Mouse (Mus musculus): Measurements from ENCODE around the gene Car9. TPM values are rescaled to one million over a fixed set of nuclear protein-coding genes. Genes with fewer than 3 reads are reported as not detected.
"Not testable (repeated sequence)": the region's sequence is repeated elsewhere in the genome, so short reads cannot be mapped to it uniquely, and the experiment has no call there.

Car9 gene
- polyA plus RNA-seq, 1 experiment from 2014 or later: 4.5 TPM

DNA sequence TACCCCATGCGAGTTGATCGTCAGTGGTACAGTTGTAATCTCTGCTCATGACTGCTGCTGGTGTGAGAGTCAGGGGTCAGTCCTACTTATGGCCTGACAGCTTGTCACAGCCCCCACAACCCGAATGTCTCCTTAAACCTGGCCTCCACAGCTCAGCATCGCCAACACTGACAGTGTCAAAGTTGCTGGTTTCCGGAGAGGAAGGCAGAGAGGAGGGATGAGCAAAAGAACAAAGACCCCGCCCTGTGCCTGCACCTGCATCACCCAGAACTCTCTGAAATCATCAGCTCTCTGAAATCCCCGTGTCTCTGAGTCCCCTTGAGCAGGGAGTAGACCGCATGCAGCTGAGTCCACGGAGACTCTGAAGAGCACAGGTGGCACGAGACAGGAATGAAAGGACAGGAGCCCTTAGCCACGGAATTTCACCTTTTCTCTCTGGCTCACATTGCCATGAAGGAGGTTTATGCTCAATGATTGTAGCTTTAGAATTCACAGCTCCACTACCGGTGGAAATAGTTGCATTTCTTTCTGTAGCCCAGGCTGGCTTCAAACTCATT is 23.2 kb upstream of the Car9 start, which contains the start of gene Sit1:
Gene Sit1 (minus strand): TSS at position 200 of the 557 bp plus-strand sequence.
- H3K4me3 ChIP-seq (ENCODE audit: low read depth, low read length): no peak within 1 kb of the TSS
- ATAC-seq (ENCODE audit: insufficient read depth) (no peak), DNase-seq (no peak)
- H3K9ac ChIP-seq: no peak within 1 kb of the TSS
- no peaks in the 10 kb centered on the region for H3K36me3 ChIP-seq (ENCODE audit: insufficient read depth)
- 53% methylated on average over 12 of the region's 12 CpGs for WGBS
- no peak within 1 kb of the TSS for H3K27ac ChIP-seq (ENCODE audit: low read depth)
- no peaks in the 10 kb centered on the region for H3K9me3 ChIP-seq (ENCODE audit: low read depth, low read length)
- no peak within 1 kb of the TSS for H3K4me2 ChIP-seq
- no peak for TF ChIP-seq CTCF (IDR thresholded peaks at IDR 0.05; ENCODE audit: low read depth)
- H3K4me1 ChIP-seq (ENCODE audit: insufficient read depth): no peaks in the 10 kb centered on the region
- H3K27me3 ChIP-seq (ENCODE audit: insufficient read depth, low read length): no peaks in the 10 kb centered on the region

DNA sequence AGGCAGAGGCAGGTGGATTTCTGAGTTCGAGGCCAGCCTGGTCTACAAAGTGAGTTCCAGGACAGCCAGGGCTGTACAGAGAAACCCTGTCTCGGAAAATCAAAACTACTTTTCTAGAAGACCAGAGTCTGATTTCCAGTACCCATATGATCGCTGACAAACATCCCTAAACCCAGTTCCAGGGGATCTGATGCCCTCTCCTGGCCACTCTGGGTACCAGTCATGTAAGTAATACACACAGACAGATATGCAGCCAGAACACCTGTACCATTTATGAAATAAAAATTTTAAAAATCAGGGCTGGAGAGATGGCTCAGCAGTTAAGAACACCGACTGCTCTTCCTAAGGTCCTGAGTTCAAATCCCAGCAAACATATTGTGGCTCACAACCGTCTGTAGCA is 21.1 kb upstream of the Car9 start:
- not testable (repeated sequence) for H3K27me3 ChIP-seq (ENCODE audit: insufficient read depth, low read length); H3K9ac ChIP-seq; DNase-seq; H3K27ac ChIP-seq (ENCODE audit: low read depth); H3K4me1 ChIP-seq (ENCODE audit: insufficient read depth); H3K9me3 ChIP-seq (ENCODE audit: low read depth, low read length); ATAC-seq (ENCODE audit: insufficient read depth); H3K4me3 ChIP-seq (ENCODE audit: low read depth, low read length); H3K4me2 ChIP-seq; H3K36me3 ChIP-seq (ENCODE audit: insufficient read depth)
- WGBS: 78% methylated on average over 5 of the region's 5 CpGs

DNA sequence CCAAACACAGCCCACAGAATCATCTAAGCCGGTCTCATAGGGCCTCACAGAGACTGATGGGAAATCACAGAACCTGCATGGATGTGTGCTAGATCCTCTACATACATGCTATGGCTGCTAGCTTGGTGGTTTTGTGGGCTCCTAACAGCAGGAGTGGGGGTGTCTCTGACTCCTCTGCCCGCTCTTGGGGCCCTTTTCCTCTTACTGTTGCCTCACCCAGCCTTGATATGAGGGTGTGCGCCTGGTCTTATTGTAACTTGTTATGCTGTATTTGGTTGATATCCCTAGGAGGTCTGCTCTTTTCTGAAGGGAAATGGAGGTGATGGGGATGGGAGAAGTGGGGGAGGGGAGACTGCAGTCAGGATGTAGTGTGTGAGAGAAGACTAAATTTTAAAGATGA is 17.2 kb upstream of the Car9 start:
- Histone ChIP-seq H3K4me1 (ENCODE audit: insufficient read depth) (no peaks in the 10 kb centered on the region), H3K4me3 (ENCODE audit: low read depth, low read length) (no peak overlapping the region), H3K4me2 (no peak overlapping the region), H3K36me3 (ENCODE audit: insufficient read depth) (no peaks in the 10 kb centered on the region), H3K27me3 (ENCODE audit: insufficient read depth, low read length) (no peaks in the 10 kb centered on the region), H3K9ac (no peak overlapping the region), H3K27ac (ENCODE audit: low read depth) (no peak overlapping the region), H3K9me3 (ENCODE audit: low read depth, low read length) (no peaks in the 10 kb centered on the region)
- TF ChIP-seq CTCF (IDR thresholded peaks at IDR 0.05; ENCODE audit: low read depth): no peak
- DNase-seq (no peak), ATAC-seq (ENCODE audit: insufficient read depth) (no peak)
- 88% methylated on average over 3 of the region's 3 CpGs for WGBS

DNA sequence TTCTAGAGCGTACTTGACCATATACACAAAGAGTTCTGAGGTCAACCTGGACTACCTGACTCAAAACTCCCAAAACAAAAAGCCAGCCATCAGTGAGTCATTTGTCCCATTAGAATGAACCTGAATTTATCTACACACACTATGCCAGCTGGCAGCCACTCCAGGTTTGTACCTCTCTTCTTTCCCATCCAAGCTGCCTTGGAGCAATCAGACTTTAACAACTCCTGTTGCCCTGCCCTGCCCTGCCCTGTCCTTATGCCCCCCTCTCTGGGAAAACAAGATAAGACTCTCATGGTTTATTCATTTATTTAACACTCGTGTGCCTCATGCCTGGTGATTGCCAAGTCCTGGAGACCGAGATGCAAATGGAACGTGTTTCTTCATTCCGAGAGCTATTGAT is 16.0 kb upstream of the Car9 start:
- no peak for ATAC-seq (ENCODE audit: insufficient read depth)
- Histone ChIP-seq H3K4me2 (no peak overlapping the region), H3K27me3 (ENCODE audit: insufficient read depth, low read length) (no peaks in the 10 kb centered on the region), H3K9ac (no peak overlapping the region), H3K9me3 (ENCODE audit: low read depth, low read length) (no peaks in the 10 kb centered on the region), H3K4me1 (ENCODE audit: insufficient read depth) (no peaks in the 10 kb centered on the region), H3K4me3 (ENCODE audit: low read depth, low read length) (no peak overlapping the region), H3K36me3 (ENCODE audit: insufficient read depth) (peaks cover 3% of the 10 kb centered on the region), H3K27ac (ENCODE audit: low read depth) (no peak overlapping the region)
- DNase-seq: no peak
- WGBS: 69% methylated on average over 5 of the region's 5 CpGs
- TF ChIP-seq CTCF (IDR thresholded peaks at IDR 0.05; ENCODE audit: low read depth): no peak

DNA sequence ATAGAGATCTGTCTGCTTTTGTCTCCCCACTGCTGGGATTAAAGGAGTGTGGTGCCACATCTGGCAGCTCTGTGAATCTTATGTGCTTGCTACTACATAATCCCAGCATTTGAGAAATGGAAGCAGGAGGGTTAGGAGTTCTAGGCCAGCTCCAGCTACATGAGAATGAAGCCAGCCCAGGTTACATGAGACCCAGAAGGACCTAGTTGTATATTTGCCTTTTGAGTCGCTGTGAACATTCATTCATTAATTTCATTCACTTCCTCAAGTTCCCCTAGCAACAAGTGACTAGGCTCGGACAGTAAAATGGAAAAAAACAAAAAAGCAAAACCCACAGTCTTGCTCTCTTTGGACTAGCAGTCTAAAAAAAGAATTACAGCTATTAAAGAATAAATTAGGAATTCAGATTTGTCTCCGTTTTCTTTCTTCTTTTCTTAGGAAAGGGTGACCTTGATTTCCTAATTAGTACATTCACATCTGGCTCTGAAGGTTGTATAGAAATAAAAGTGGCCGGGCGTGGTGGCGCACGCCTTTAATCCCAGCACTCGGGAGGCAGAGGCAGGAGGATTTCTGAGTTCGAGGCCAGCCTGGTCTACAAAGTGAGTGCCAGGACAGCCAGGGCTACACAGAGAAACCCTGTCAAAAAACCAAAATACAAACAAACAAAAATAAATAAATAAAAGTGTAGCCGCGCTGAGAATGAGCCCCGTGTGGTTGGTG is 14.5 kb upstream of the Car9 start:
- H3K9ac ChIP-seq: no peak overlapping the region
- 43% methylated on average over 12 of the region's 12 CpGs for WGBS
- no peaks in the 10 kb centered on the region for H3K27me3 ChIP-seq (ENCODE audit: insufficient read depth, low read length)
- ATAC-seq (ENCODE audit: insufficient read depth) (no peak), DNase-seq (peak; percentile 26)
- H3K4me2 ChIP-seq: peak overlapping the region; percentile 69
- H3K4me3 ChIP-seq (ENCODE audit: low read depth, low read length): peak overlapping the region; percentile 75
- H3K9me3 ChIP-seq (ENCODE audit: low read depth, low read length): no peaks in the 10 kb centered on the region
- no peaks in the 10 kb centered on the region for H3K4me1 ChIP-seq (ENCODE audit: insufficient read depth)
- H3K27ac ChIP-seq (ENCODE audit: low read depth): peak overlapping the region; percentile 90; the same call in 1 of the 2 replicates
- no peak for TF ChIP-seq CTCF (IDR thresholded peaks at IDR 0.05; ENCODE audit: low read depth)
- H3K36me3 ChIP-seq (ENCODE audit: insufficient read depth): peaks cover 15% of the 10 kb centered on the region

DNA sequence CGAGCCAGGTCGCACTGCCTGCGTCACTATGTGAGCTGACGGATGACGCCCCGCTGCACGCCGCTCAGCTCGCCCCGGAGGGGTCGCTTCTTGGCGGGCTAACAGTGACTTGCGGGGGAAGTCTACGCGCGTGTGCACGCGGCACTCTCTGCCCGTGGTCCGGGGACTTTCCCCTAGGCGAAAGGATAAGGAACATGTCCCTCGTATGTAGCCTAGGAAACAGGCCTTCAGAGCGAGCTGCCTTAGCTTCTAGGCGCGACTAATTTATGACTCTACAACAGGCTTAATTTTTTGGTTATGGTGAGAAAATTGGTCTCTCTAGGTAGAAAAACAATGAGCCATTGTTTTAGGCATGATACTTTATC is 14.0 kb upstream of the Car9 start, which contains the start of gene Ccdc107:
Gene Ccdc107 (plus strand): TSS at position 80 of the 365 bp plus-strand sequence.
- DNase-seq: peak; percentile 97
- ATAC-seq (ENCODE audit: insufficient read depth): peak; percentile 98
- no peaks in the 10 kb centered on the region for H3K27me3 ChIP-seq (ENCODE audit: insufficient read depth, low read length)
- H3K4me1 ChIP-seq (ENCODE audit: insufficient read depth): no peaks in the 10 kb centered on the region
- H3K9me3 ChIP-seq (ENCODE audit: low read depth, low read length): no peaks in the 10 kb centered on the region
- H3K36me3 ChIP-seq (ENCODE audit: insufficient read depth): peaks cover 18% of the 10 kb centered on the region
- TF ChIP-seq CTCF (IDR thresholded peaks at IDR 0.05; ENCODE audit: low read depth): no peak; the same call in 1 of the 2 replicates
- peak within 1 kb of the TSS; percentile 69 for H3K4me2 ChIP-seq
- H3K4me3 ChIP-seq (ENCODE audit: low read depth, low read length): peak within 1 kb of the TSS; percentile 75
- under 1% methylated on average over 25 of the region's 25 CpGs for WGBS
- peak within 1 kb of the TSS; percentile 77 for H3K9ac ChIP-seq
- peak within 1 kb of the TSS; percentile 90 for H3K27ac ChIP-seq (ENCODE audit: low read depth)

DNA sequence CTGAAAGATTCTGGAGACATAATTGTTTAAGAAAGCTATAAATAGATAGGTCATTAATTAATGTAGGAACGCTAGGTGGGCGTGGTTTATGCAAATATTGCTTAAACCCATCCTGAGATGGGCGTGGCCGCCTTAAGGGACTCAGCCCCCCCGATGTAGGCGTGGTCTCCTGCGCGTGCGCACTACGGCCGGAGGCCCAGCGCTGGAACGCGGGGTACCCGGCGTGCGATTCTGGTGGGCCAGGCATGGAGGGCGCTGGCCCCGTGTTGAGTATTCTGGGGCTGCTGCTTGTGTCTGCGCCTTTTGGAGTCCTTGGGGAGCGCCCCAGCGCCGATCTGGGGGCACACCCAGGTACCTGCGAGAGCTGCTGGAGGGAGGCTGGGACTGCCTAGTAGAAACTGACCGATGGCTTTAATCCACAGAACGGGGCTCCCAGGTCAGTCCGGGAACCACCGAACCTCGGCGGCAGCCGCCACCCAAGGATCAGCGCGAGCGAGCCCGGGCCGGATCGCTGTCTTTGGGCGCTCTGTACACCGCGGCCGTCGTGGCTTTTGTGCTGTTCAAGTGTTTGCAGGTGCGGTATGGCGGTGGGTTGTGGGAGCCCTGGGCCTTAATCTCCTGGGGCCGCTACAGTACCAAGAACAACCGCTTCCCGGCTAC is 13.4 kb upstream of the Car9 start:
- Histone ChIP-seq H3K9me3 (ENCODE audit: low read depth, low read length) (no peaks in the 10 kb centered on the region), H3K4me1 (ENCODE audit: insufficient read depth) (peaks cover 5% of the 10 kb centered on the region), H3K27me3 (ENCODE audit: insufficient read depth, low read length) (no peaks in the 10 kb centered on the region), H3K4me3 (ENCODE audit: low read depth, low read length) (peak overlapping the region; percentile 75), H3K9ac (peak overlapping the region; percentile 77), H3K36me3 (ENCODE audit: insufficient read depth) (peaks cover 18% of the 10 kb centered on the region), H3K4me2 (peak overlapping the region; percentile 69), H3K27ac (ENCODE audit: low read depth) (peak overlapping the region; percentile 90)
- ATAC-seq (ENCODE audit: insufficient read depth): peak; percentile 90
- TF ChIP-seq CTCF (IDR thresholded peaks at IDR 0.05; ENCODE audit: low read depth): peak; percentile 47
- peak; percentile 99 for DNase-seq
- WGBS: 0% methylated on average over 47 of the region's 47 CpGs
